Mouse (Mus musculus) spleen, adult 2 months (tissue): ENCODE data around the gene Adarb1.

ENCODE experiments used
- CTCF ChIP-seq: fragments of 200-500 bp; IDR thresholded peaks from 2 replicates; pipeline ENCODE4 v1.5.1; 2011; ENCODE audit warnings: mild to moderate bottlenecking, inconsistent platforms; ENCODE audit not compliant: insufficient read depth, insufficient read length, insufficient replicate concordance; ENCODE audit errors: extremely low read depth
- POLR2A ChIP-seq: fragments of 200-500 bp; IDR thresholded peaks from 2 replicates; pipeline ENCODE4 v1.6.1; 2011; ENCODE audit warnings: low read depth, low read length, inconsistent platforms

- TF ChIP-seq POLR2A (no peak), CTCF (no peak)
Observed at GRCm38 (mm10) chr10:77251223-77251783, 166.8 kb downstream of the Adarb1 start.
